Mouse (Mus musculus) intestine, embryonic 15.5 days (tissue): ENCODE data around the gene Bmp5. TPM values are rescaled to one million over a fixed set of nuclear protein-coding genes. Genes with fewer than 3 reads are reported as not detected.

Experiments
- ATAC-seq: fragments of 200-750 bp; cut with Nextera tagmentation; 2 replicates; pipeline ENCODE4 v1.8.0; 2017; ENCODE audit warnings: moderate TSS enrichment, moderate library complexity
- H3K27ac ChIP-seq: fragments of 300-500 bp; sonication (generic); 2 replicates; pipeline ENCODE4 v1.5.1; 2015; ENCODE audit warnings: mild to moderate bottlenecking, inconsistent platforms
- H3K27me3 ChIP-seq: fragments of 300-500 bp; sonication (generic); replicated peaks from 2 replicates; pipeline ENCODE4 v1.6.1; 2015; ENCODE audit warnings: inconsistent platforms
- H3K36me3 ChIP-seq: fragments of 300-500 bp; sonication (generic); 2 replicates; pipeline ENCODE4 v1.6.1; 2015; ENCODE audit warnings: inconsistent platforms
- H3K4me1 ChIP-seq: fragments of 300-500 bp; sonication (generic); replicated peaks from 2 replicates; pipeline ENCODE4 v1.6.1; 2015; ENCODE audit warnings: inconsistent platforms
- H3K4me2 ChIP-seq: fragments of 300-500 bp; sonication (generic); replicated peaks from 2 replicates; pipeline ENCODE4 v1.6.1; 2015; ENCODE audit warnings: mild to moderate bottlenecking, inconsistent platforms
- H3K4me3 ChIP-seq: fragments of 300-500 bp; sonication (generic); replicated peaks from 2 replicates; pipeline ENCODE4 v1.5.1; 2015; ENCODE audit warnings: inconsistent platforms
- H3K9ac ChIP-seq: fragments of 300-500 bp; sonication (generic); 2 replicates; pipeline ENCODE4 v1.6.1; 2015; ENCODE audit warnings: inconsistent platforms
- H3K9me3 ChIP-seq: fragments of 300-500 bp; sonication (generic); 2 replicates; pipeline ENCODE4 v1.6.1; 2016; ENCODE audit warnings: inconsistent platforms
- WGBS: fragments of 180-500 bp; shearing (Covaris S2); methylation state at CpG from one replicate; pipeline ENCODE4 v1.1.7; 2015; 5-methylcytosine and 5-hydroxymethylcytosine counted together
- polyA plus RNA-seq: library from polyadenylated mRNA; unstranded; fragments of >200 nt; fragmentation: Nextera tagmentation; extraction: Ambion mirVana; gene quantifications from 2 replicates; pipeline ENCODE4 v1.2.1, GENCODE M21; 2015

Gene Bmp5
- polyA plus RNA-seq, 1 experiment from 2014 or later, result 9.0 TPM

DNA sequence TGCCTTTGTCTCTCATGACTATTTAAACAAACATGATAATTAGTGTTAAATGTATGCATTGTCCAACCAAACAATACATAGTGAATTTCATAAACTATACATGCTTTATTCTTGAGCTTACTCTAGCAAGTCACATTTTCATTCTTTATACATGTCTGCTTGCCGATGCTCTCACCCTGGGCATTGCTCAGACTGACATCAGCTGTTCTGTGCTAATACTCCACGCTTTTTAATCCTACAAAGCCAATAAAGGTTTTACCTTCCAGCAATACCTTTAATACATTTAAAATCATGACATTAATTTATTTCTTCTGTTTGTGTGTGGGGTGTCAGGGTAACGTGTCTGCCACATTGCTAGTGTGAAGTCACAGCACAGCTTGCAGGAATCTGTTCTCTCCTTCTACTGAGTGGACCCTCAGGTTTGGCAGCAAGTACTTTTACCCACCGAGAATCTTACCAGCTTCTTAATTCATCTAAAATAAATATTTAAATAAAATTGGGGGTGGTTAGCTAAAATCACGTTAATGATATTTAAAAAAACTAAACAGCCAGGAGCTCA lies 75.6 kb downstream of the Bmp5 start:
- H3K9me3 ChIP-seq, result no peaks in the 10 kb centered on the region

DNA sequence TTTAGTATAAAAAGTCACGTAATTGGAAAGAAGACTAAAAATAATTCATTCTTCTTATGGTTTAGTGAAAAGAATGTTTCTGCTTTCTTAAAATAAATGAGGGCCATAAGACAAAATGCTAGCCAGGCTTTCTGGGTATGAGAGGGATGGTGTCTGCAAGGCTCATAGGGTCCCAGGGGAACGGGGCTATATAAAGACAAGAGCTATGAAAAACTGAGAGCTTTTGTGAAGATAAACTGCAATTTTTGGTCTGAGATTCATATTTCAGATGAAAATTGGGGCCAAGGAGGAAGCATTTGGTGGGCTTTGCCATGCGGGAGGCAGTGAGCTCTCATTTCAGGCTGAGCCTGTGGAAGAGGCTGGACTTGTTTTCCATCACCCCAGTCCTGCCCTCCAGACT lies 83.0 kb downstream of the Bmp5 start:
- Histone ChIP-seq H3K27ac (no peak overlapping the region), H3K4me3 (no peak overlapping the region), H3K27me3 (no peaks in the 10 kb centered on the region), H3K4me1 (no peaks in the 10 kb centered on the region), H3K9me3 (no peaks in the 10 kb centered on the region), H3K9ac (no peak overlapping the region), H3K36me3 (no peaks in the 10 kb centered on the region), H3K4me2 (no peak overlapping the region)
- 80% methylated on average over 3 of the region's 3 CpGs for WGBS
- ATAC-seq, result no peak

More for the DNA sequence above, 75.6 kb downstream of the Bmp5 start:
- Histone ChIP-seq H3K4me2 (no peak overlapping the region), H3K9ac (no peak overlapping the region), H3K4me3 (no peak overlapping the region), H3K27me3 (no peaks in the 10 kb centered on the region), H3K4me1 (no peaks in the 10 kb centered on the region), H3K27ac (no peak overlapping the region), H3K36me3 (no peaks in the 10 kb centered on the region)
- WGBS, result 60% methylated on average over 5 of the region's 5 CpGs
- ATAC-seq, result no peak

- Histone ChIP-seq H3K9me3 (no peaks in the 10 kb centered on the region), H3K9ac (no peak overlapping the region), H3K4me1 (no peaks in the 10 kb centered on the region), H3K4me2 (no peak overlapping the region), H3K27me3 (no peaks in the 10 kb centered on the region), H3K27ac (no peak overlapping the region), H3K36me3 (no peaks in the 10 kb centered on the region), H3K4me3 (no peak overlapping the region)
- ATAC-seq, result no peak
- 80% methylated on average over 2 of the region's 2 CpGs for WGBS
These were observed 83.8 kb downstream of the Bmp5 start for GRCm38 (mm10) chr9:75858939-75859338.

- WGBS, result 50% methylated on average over 7 of the region's 7 CpGs
- Histone ChIP-seq H3K4me1 (no peaks in the 10 kb centered on the region), H3K36me3 (no peaks in the 10 kb centered on the region), H3K9ac (no peak overlapping the region), H3K27ac (no peak overlapping the region), H3K27me3 (no peaks in the 10 kb centered on the region), H3K4me3 (no peak overlapping the region), H3K4me2 (no peak overlapping the region), H3K9me3 (no peaks in the 10 kb centered on the region)
- no peak for ATAC-seq
These were observed 95.4 kb downstream of the Bmp5 start for GRCm38 (mm10) chr9:75870332-75871177.

- WGBS, result 26% methylated on average over 2 of the region's 2 CpGs
- H3K4me2 ChIP-seq, result no peak overlapping the region
These were observed 101.2 kb downstream of the Bmp5 start for GRCm38 (mm10) chr9:75876333-75876732.

DNA sequence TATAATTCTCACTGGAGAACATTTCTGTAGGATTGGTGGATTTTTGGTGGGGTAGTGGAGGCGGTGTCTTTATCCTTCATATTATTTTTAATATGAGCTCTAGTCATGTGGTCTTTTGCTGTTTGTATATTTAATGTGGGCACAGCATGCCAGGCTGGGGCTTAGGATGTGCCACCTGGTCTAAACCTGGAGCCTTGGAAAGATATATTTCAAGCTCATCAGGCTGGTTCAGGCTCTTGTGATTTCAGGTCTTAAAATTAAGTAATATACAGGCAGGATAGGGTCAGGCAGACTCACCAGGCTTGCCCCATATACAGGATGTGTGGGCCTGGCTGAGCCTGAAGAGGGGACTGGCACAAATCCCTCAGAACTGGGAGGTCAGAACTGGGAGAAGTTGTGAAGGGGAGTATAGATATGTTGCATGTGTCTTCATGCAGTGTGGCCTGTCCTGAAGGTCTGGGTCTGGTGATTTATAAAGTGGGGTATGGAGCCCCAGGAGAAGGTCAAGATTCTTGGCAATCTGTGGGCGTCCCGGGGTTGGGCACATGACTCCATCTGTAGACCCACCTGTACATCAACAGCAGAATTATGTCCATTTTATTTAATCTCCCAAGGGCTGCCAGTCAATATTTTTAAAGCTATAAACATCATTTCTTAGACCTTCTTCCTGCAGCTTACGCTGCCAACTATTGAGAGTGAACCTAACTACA lies 108.5 kb downstream of the Bmp5 start:
- H3K27me3 ChIP-seq, result no peaks in the 10 kb centered on the region
- H3K27ac ChIP-seq, result no peak overlapping the region
- no peaks in the 10 kb centered on the region for H3K4me1 ChIP-seq
- H3K36me3 ChIP-seq, result no peaks in the 10 kb centered on the region
- H3K4me3 ChIP-seq, result no peak overlapping the region
- H3K4me2 ChIP-seq, result no peak overlapping the region
- no peak overlapping the region for H3K9ac ChIP-seq
- ATAC-seq, result no peak
- no peaks in the 10 kb centered on the region for H3K9me3 ChIP-seq
- 92% methylated on average over 4 of the region's 4 CpGs for WGBS

More at GRCm38 (mm10) chr9:75876333-75876732, 101.2 kb downstream of the Bmp5 start:
- Histone ChIP-seq H3K9me3 (no peaks in the 10 kb centered on the region), H3K9ac (no peak overlapping the region), H3K27ac (no peak overlapping the region), H3K4me1 (no peaks in the 10 kb centered on the region), H3K4me3 (no peak overlapping the region), H3K36me3 (no peaks in the 10 kb centered on the region), H3K27me3 (no peaks in the 10 kb centered on the region)
- no peak for ATAC-seq

DNA sequence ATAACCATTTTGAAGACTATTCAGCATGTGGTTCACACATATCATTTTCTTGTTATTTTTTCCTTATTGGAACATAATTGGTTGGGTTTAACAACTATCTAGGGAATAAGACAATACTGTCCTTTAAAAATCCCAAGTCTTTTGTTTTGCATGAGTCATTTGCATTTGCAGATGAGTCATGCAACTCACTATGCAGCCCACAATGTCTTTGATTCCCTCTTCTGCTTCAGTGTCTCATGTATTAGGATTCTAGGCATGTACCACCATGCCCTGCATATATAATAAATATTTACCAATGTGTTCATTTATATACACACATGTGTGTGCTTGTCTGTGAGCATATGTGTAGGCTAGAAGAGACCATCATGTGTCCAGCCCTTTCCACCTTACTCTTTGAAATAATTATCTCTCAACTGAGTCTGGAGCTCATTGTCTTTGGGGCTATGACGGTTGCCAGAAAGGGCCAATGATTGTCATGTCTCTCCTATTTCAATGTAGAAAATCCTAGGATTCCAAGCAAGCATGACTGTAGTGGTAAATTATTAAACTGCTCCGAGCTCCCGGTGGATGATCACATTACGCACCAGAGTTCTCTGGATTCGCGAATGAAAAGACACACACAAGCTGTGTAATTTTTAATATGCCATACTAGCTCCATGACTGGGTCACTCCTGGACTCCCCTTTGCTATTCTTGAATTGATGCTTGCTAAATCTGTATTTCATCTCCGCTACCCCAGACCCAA lies 111.8 kb downstream of the Bmp5 start:
- H3K4me2 ChIP-seq, result no peak overlapping the region

GRCm38 (mm10) chr9:75896918-75897317 lies 121.8 kb downstream of the Bmp5 start:
- no peak overlapping the region for H3K4me3 ChIP-seq
- 82% methylated on average over 8 of the region's 8 CpGs for WGBS
- ATAC-seq, result no peak

More for the DNA sequence above, 111.8 kb downstream of the Bmp5 start:
- Histone ChIP-seq H3K9ac (no peak overlapping the region), H3K27ac (no peak overlapping the region), H3K27me3 (no peaks in the 10 kb centered on the region), H3K36me3 (no peaks in the 10 kb centered on the region), H3K9me3 (no peaks in the 10 kb centered on the region), H3K4me3 (no peak overlapping the region), H3K4me1 (no peaks in the 10 kb centered on the region)
- 90% methylated on average over 7 of the region's 7 CpGs for WGBS
- no peak for ATAC-seq

GRCm38 (mm10) chr9:75898022-75898421 lies 122.9 kb downstream of the Bmp5 start:
- Histone ChIP-seq H3K4me2 (no peak overlapping the region), H3K4me1 (no peaks in the 10 kb centered on the region), H3K27me3 (no peaks in the 10 kb centered on the region), H3K9ac (no peak overlapping the region), H3K27ac (no peak overlapping the region), H3K36me3 (no peaks in the 10 kb centered on the region), H3K9me3 (no peaks in the 10 kb centered on the region), H3K4me3 (no peak overlapping the region)
- 84% methylated on average over 4 of the region's 4 CpGs for WGBS
- ATAC-seq, result no peak

More at GRCm38 (mm10) chr9:75896918-75897317, 121.8 kb downstream of the Bmp5 start:
- no peaks in the 10 kb centered on the region for H3K4me1 ChIP-seq
- no peak overlapping the region for H3K27ac ChIP-seq
- no peaks in the 10 kb centered on the region for H3K27me3 ChIP-seq
- no peak overlapping the region for H3K4me2 ChIP-seq
- H3K36me3 ChIP-seq, result no peaks in the 10 kb centered on the region
- H3K9ac ChIP-seq, result no peak overlapping the region
- H3K9me3 ChIP-seq, result no peaks in the 10 kb centered on the region

DNA sequence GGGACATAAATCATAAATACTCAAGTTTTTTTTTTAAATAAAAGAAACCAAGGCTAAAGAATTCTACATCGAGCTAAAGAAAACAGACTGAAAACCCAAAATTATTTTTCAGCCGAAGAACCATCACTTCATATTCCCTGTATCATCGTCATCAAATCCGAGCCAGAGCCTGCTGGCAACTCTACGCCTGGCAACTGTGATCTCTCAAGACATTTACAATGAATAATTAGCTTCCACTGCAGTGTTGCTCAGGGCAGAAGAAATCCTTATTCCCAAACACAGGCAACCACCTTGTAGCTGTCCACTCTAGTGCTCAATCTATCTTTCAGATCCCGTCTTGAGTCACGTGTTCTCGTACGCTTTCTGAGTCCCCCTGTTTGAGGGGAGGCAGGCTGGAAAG lies 126.1 kb downstream of the Bmp5 start:
- no peak overlapping the region for H3K9ac ChIP-seq
- 46% methylated on average over 9 of the region's 9 CpGs for WGBS
- H3K27me3 ChIP-seq, result no peaks in the 10 kb centered on the region
- no peak overlapping the region for H3K4me2 ChIP-seq
- no peaks in the 10 kb centered on the region for H3K36me3 ChIP-seq
- no peak for ATAC-seq
- no peaks in the 10 kb centered on the region for H3K9me3 ChIP-seq
- H3K4me3 ChIP-seq, result no peak overlapping the region
- H3K27ac ChIP-seq, result no peak overlapping the region
- no peaks in the 10 kb centered on the region for H3K4me1 ChIP-seq

GRCm38 (mm10) chr9:75905497-75905896 lies 130.3 kb downstream of the Bmp5 start:
- WGBS, result 55% methylated on average over 2 of the region's 2 CpGs
- Histone ChIP-seq H3K4me1 (no peaks in the 10 kb centered on the region; the same call in 1 of the 2 replicates), H3K36me3 (no peaks in the 10 kb centered on the region)

More at GRCm38 (mm10) chr9:75905497-75905896, 130.3 kb downstream of the Bmp5 start:
- Histone ChIP-seq H3K9ac (no peak overlapping the region), H3K27ac (no peak overlapping the region), H3K9me3 (no peaks in the 10 kb centered on the region), H3K27me3 (no peaks in the 10 kb centered on the region), H3K4me2 (no peak overlapping the region), H3K4me3 (no peak overlapping the region)
- no peak for ATAC-seq
